Mouse (Mus musculus): Measurements from ENCODE around the gene Cdcp2. TPM values are rescaled to one million over a fixed set of nuclear protein-coding genes. Genes with fewer than 3 reads are reported as not detected.
"Not testable (repeated sequence)": the region's sequence is repeated elsewhere in the genome, so short reads cannot be mapped to it uniquely, and the experiment has no call there.

Cdcp2 gene
- total and polyA plus RNA-seq, 3 experiments: 6.9 to 16.9 (median 13.4) TPM

GRCm38 (mm10) chr4:107108291-107108731 lies 11.6 kb downstream of the Cdcp2 start:
- peaks cover 0 to 62% of the 10 kb centered on the region in 2 experiments for H3K36me3 ChIP-seq (replicated peaks in 1 of 2; ENCODE audit: control insufficient read depth in 1 of 2, insufficient read depth in 1 of 2, low read length in 1 of 2)
- in situ Hi-C loops (cut with MboI; ENCODE audit: low pct_ligation_motif_present, low pct_unique_long_range_greater_than_20kb, low sequenced_read_pairs): no loop called here
- no peak overlapping the region for H3K9ac ChIP-seq (ENCODE audit: insufficient read depth, low read depth)
- H3K4me3 ChIP-seq (replicated peaks in 1 of 3; ENCODE audit: low read depth in 2 of 3, low read length in 2 of 3, poor library complexity in 1 of 3): no peak overlapping the region
- no peaks in the 10 kb centered on the region for H3K9me3 ChIP-seq (replicated peaks; ENCODE audit: low read length)
- no peaks in the 10 kb centered on the region for H3K4me1 ChIP-seq (ENCODE audit: control insufficient read depth in 1 of 2, insufficient read depth in 2 of 2)
- dilution Hi-C loops (cut with MboI; ENCODE audit: extremely low pct_ligation_motif_present, extremely low pct_unique_long_range_greater_than_20kb, low sequenced_read_pairs): no loop called here
- H3K4me2 ChIP-seq (ENCODE audit: insufficient read depth, low read depth, poor library complexity, severe bottlenecking): no peak overlapping the region
- H3K27ac ChIP-seq (ENCODE audit: insufficient read depth, low read depth): no peak overlapping the region
- TF ChIP-seq ETS1 (conservative IDR thresholded peaks at IDR 0.05; ENCODE audit: low read depth, low read length) (no peak), UBTF (IDR thresholded peaks at IDR 0.05; ENCODE audit: low read depth, low read length) (no peak), RAD21 (IDR thresholded peaks at IDR 0.05; ENCODE audit: low read depth, low read length) (no peak), MXI1 (IDR thresholded peaks at IDR 0.05; ENCODE audit: low read depth, low read length) (no peak), NRF1 (IDR thresholded peaks at IDR 0.05; ENCODE audit: low read depth, low read length) (no peak), ZMIZ1 (IDR thresholded peaks at IDR 0.05; ENCODE audit: low read depth, low read length) (no peak), POLR2A (IDR thresholded peaks at IDR 0.05; ENCODE audit: low read depth, low read length) (no peak), SMC3 (IDR thresholded peaks at IDR 0.05; ENCODE audit: low read depth, low read length) (no peak), ZC3H11A (IDR thresholded peaks at IDR 0.05; ENCODE audit: low read depth, low read length) (no peak), MEF2A (IDR thresholded peaks at IDR 0.05; ENCODE audit: borderline replicate concordance, low read depth, low read length) (no peak), USF1 (IDR thresholded peaks at IDR 0.05; ENCODE audit: low read depth, low read length) (no peak), RCOR1 (conservative IDR thresholded peaks at IDR 0.05; ENCODE audit: low read depth, low read length) (no peak), HCFC1 (IDR thresholded peaks at IDR 0.05; ENCODE audit: low read depth, low read length) (no peak), POLR2AphosphoS2 (IDR thresholded peaks at IDR 0.05; ENCODE audit: low read depth, low read length) (no peak), USF2 (conservative IDR thresholded peaks at IDR 0.05; ENCODE audit: low read depth, low read length) (no peak)
- H3K27me3 ChIP-seq (replicated peaks): no peaks in the 10 kb centered on the region
- DNase-seq (ENCODE audit: extremely low read depth): no peak
- no peaks in the 10 kb centered on the region for H3K79me2 ChIP-seq (replicated peaks; ENCODE audit: control insufficient read depth, extremely low read depth, insufficient read depth, poor library complexity, severe bottlenecking)

DNA sequence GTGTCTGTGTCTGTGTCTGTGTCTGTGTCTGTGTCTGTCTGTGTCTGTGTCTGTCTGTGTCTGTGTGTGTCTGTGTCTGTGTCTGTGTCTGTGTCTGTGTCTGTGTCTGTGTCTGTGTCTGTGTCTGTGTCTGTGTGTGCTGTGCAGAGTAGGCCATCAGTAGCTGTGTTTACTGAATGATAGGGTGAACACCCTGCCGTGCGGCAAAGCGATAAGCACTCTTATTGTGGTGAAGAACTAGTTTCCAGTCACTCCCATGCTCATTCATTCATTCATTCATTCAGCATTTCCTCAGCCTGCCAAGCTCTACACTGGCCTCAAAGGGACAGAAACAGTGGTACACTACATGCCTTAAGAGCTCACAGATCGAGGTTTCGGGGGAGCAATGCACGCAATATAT lies 12.5 kb downstream of the Cdcp2 start:
- H3K27ac ChIP-seq (ENCODE audit: insufficient read depth, low read depth); H3K4me3 ChIP-seq (replicated peaks in 1 of 3; ENCODE audit: low read depth in 2 of 3, low read length in 2 of 3, poor library complexity in 1 of 3); H3K27me3 ChIP-seq (replicated peaks); H3K79me2 ChIP-seq (replicated peaks; ENCODE audit: control insufficient read depth, extremely low read depth, insufficient read depth, poor library complexity, severe bottlenecking); dilution Hi-C loops (cut with MboI; ENCODE audit: extremely low pct_ligation_motif_present, extremely low pct_unique_long_range_greater_than_20kb, low sequenced_read_pairs); DNase-seq (ENCODE audit: extremely low read depth); H3K4me2 ChIP-seq (ENCODE audit: insufficient read depth, low read depth, poor library complexity, severe bottlenecking); H3K9ac ChIP-seq (ENCODE audit: insufficient read depth, low read depth); H3K4me1 ChIP-seq (ENCODE audit: control insufficient read depth in 1 of 2, insufficient read depth in 2 of 2); H3K9me3 ChIP-seq (replicated peaks; ENCODE audit: low read length); in situ Hi-C loops (cut with MboI; ENCODE audit: low pct_ligation_motif_present, low pct_unique_long_range_greater_than_20kb, low sequenced_read_pairs): not testable (repeated sequence)
- peaks cover 0 to 55% of the 10 kb centered on the region in 2 experiments for H3K36me3 ChIP-seq (replicated peaks in 1 of 2; ENCODE audit: control insufficient read depth in 1 of 2, insufficient read depth in 1 of 2, low read length in 1 of 2)
